Mouse (Mus musculus) midbrain, embryonic 15.5 days (tissue): ENCODE data around the gene Myo7a. TPM values are rescaled to one million over a fixed set of nuclear protein-coding genes. Genes with fewer than 3 reads are reported as not detected.

Experiments used
- ATAC-seq: fragments of 200-750 bp; cut with Nextera tagmentation; replicated peaks from 2 replicates; pipeline ENCODE4 v1.8.0; 2017; ENCODE audit warnings: moderate TSS enrichment
- H3K27ac ChIP-seq: fragments of 300-500 bp; sonication (generic); 2 replicates; pipeline ENCODE4 v1.5.1; 2015; ENCODE audit warnings: mild to moderate bottlenecking, inconsistent platforms
- H3K27me3 ChIP-seq: fragments of 300-500 bp; sonication (generic); replicated peaks from 2 replicates; pipeline ENCODE4 v1.6.1; 2015; ENCODE audit warnings: inconsistent platforms
- H3K36me3 ChIP-seq: fragments of 300-500 bp; sonication (generic); replicated peaks from 2 replicates; pipeline ENCODE4 v1.6.1; 2015; ENCODE audit warnings: inconsistent platforms
- H3K4me1 ChIP-seq: fragments of 300-500 bp; sonication (generic); 2 replicates; pipeline ENCODE4 v1.6.1; 2015; ENCODE audit warnings: inconsistent platforms
- H3K4me2 ChIP-seq: fragments of 300-500 bp; sonication (generic); 2 replicates; pipeline ENCODE4 v1.6.1; 2015; ENCODE audit warnings: inconsistent platforms, mild to moderate bottlenecking, moderate library complexity
- H3K4me3 ChIP-seq: fragments of 300-500 bp; sonication (generic); 2 replicates; pipeline ENCODE4 v1.5.1; 2015; ENCODE audit warnings: mild to moderate bottlenecking, inconsistent platforms
- H3K9ac ChIP-seq: fragments of 300-500 bp; sonication (generic); 2 replicates; pipeline ENCODE4 v1.6.1; 2015; ENCODE audit warnings: mild to moderate bottlenecking, inconsistent platforms
- H3K9me3 ChIP-seq: fragments of 300-500 bp; sonication (generic); 2 replicates; pipeline ENCODE4 v1.6.1; 2016; ENCODE audit warnings: inconsistent platforms
- WGBS: fragments of 180-500 bp; shearing (Covaris S2); methylation state at CpG from one replicate; pipeline ENCODE4 v1.1.7; 2015; ENCODE audit warnings: mixed read lengths; 5-methylcytosine and 5-hydroxymethylcytosine counted together
- polyA plus RNA-seq: library from polyadenylated mRNA; unstranded; fragments of >200 nt; fragmentation: Nextera tagmentation; extraction: Ambion mirVana; gene quantifications from 2 replicates; pipeline ENCODE4 v1.2.1, GENCODE M21; 2015

Gene Myo7a
- polyA plus RNA-seq, 1 experiment from 2014 or later, result 23.8 TPM

DNA sequence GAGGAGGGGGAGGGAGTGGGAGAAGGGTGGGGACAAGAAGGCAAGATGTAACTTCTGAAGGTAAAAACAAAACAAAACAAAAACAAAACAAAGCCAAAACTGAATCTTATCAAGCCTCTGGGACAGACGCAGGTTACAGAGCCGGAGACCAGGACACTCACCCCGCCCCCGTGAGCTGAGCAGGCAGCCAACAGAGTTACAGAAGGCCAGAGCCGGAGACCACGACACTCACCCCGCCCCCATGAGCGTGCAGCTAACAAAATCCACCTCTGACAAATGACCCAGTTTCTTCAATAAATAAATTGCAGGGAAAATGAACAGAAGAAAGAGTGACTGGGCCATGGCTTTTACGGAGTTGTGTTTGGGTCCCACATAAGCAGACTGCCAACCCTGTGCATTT lies 19.9 kb upstream of the Myo7a start:
- Histone ChIP-seq H3K27ac (no peak overlapping the region), H3K4me1 (peaks cover 9% of the 10 kb centered on the region; the same call in 1 of the 2 replicates), H3K36me3 (peaks cover 2% of the 10 kb centered on the region; the same call in 1 of the 2 replicates), H3K4me3 (no peak overlapping the region), H3K27me3 (no peaks in the 10 kb centered on the region), H3K4me2 (no peak overlapping the region), H3K9me3 (no peaks in the 10 kb centered on the region), H3K9ac (no peak overlapping the region)
- ATAC-seq, result no peak
- WGBS, result 20% methylated on average over 9 of the region's 9 CpGs

- no peak overlapping the region for H3K9ac ChIP-seq
- no peak for ATAC-seq
- 75% methylated on average over 2 of the region's 2 CpGs for WGBS
Measured at GRCm38 (mm10) chr7:98137995-98138394, 18.7 kb upstream of the Myo7a start.

GRCm38 (mm10) chr7:98137583-98137982 lies 18.3 kb upstream of the Myo7a start:
- ATAC-seq, result peak; percentile 59; the same call in 1 of the 2 replicates
- WGBS, result 34% methylated on average over 3 of the region's 3 CpGs
- no peaks in the 10 kb centered on the region for H3K27me3 ChIP-seq

More at GRCm38 (mm10) chr7:98137995-98138394, 18.7 kb upstream of the Myo7a start:
- Histone ChIP-seq H3K9me3 (no peaks in the 10 kb centered on the region), H3K4me2 (no peak overlapping the region), H3K4me3 (no peak overlapping the region), H3K36me3 (peaks cover 2% of the 10 kb centered on the region; the same call in 1 of the 2 replicates), H3K27ac (no peak overlapping the region), H3K27me3 (no peaks in the 10 kb centered on the region), H3K4me1 (peaks cover 9% of the 10 kb centered on the region; the same call in 1 of the 2 replicates)

GRCm38 (mm10) chr7:98131751-98132150 lies 12.4 kb upstream of the Myo7a start:
- no peak for ATAC-seq
- no peak overlapping the region for H3K4me3 ChIP-seq
- no peaks in the 10 kb centered on the region for H3K9me3 ChIP-seq
- H3K4me1 ChIP-seq, result no peaks in the 10 kb centered on the region
- peaks cover 2% of the 10 kb centered on the region; the same call in 1 of the 2 replicates for H3K36me3 ChIP-seq
- H3K27ac ChIP-seq, result no peak overlapping the region
- no peak overlapping the region for H3K9ac ChIP-seq
- H3K4me2 ChIP-seq, result no peak overlapping the region
- 94% methylated on average over 8 of the region's 8 CpGs for WGBS
- no peaks in the 10 kb centered on the region for H3K27me3 ChIP-seq

More at GRCm38 (mm10) chr7:98137583-98137982, 18.3 kb upstream of the Myo7a start:
- H3K36me3 ChIP-seq, result peaks cover 2% of the 10 kb centered on the region; the same call in 1 of the 2 replicates
- H3K4me2 ChIP-seq, result no peak overlapping the region
- no peak overlapping the region for H3K9ac ChIP-seq
- no peaks in the 10 kb centered on the region for H3K9me3 ChIP-seq
- peaks cover 9% of the 10 kb centered on the region; the same call in 1 of the 2 replicates for H3K4me1 ChIP-seq
- no peak overlapping the region for H3K4me3 ChIP-seq
- H3K27ac ChIP-seq, result no peak overlapping the region

- Histone ChIP-seq H3K4me1 (peaks cover 2% of the 10 kb centered on the region; the same call in 1 of the 2 replicates), H3K4me2 (no peak overlapping the region), H3K4me3 (no peak overlapping the region), H3K27ac (no peak overlapping the region), H3K9me3 (no peaks in the 10 kb centered on the region), H3K36me3 (0 out of 2 replicates have a peak, but pooled peaks cover 2% of the 10 kb centered on the region), H3K27me3 (no peaks in the 10 kb centered on the region), H3K9ac (no peak overlapping the region)
- ATAC-seq, result no peak
- 35% methylated on average over 5 of the region's 5 CpGs for WGBS
Measured at GRCm38 (mm10) chr7:98125473-98125872, 6.1 kb upstream of the Myo7a start.

DNA sequence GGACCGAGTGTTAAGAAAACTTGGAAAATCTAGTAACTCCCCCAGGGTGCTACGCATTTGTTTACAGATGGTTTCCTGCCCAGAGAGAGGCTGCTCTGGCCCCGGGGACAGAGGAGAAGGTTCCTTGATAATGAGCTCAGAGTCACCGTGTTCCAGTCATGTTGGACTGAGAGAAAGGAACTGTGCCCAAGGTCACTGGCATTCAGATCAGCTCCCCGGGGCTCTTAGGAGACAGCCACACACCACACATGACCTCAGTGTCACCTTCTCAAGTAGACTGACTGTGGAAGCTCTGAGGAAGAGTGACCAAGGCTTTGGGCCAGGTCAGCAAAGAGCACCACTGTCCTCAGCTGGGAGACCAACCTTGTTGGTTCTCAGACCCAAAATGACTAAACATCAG lies 5.4 kb upstream of the Myo7a start:
- Histone ChIP-seq H3K4me2 (no peak overlapping the region), H3K27me3 (no peaks in the 10 kb centered on the region), H3K9me3 (no peaks in the 10 kb centered on the region), H3K27ac (no peak overlapping the region), H3K36me3 (0 out of 2 replicates have a peak, but pooled peaks cover 2% of the 10 kb centered on the region), H3K4me1 (peaks cover 4% of the 10 kb centered on the region; the same call in 1 of the 2 replicates), H3K9ac (no peak overlapping the region), H3K4me3 (no peak overlapping the region)
- ATAC-seq, result no peak
- 70% methylated on average over 5 of the region's 5 CpGs for WGBS

GRCm38 (mm10) chr7:98121673-98122072 lies 2.3 kb upstream of the Myo7a start:
- H3K4me2 ChIP-seq, result no peak overlapping the region
- H3K27me3 ChIP-seq, result no peaks in the 10 kb centered on the region
- no peak overlapping the region for H3K9ac ChIP-seq
- WGBS, result 82% methylated on average over 8 of the region's 8 CpGs
- peaks cover 4% of the 10 kb centered on the region; the same call in 1 of the 2 replicates for H3K4me1 ChIP-seq
- 0 out of 2 replicates have a peak, but pooled peaks cover 2% of the 10 kb centered on the region for H3K36me3 ChIP-seq
- H3K4me3 ChIP-seq, result no peak overlapping the region
- H3K27ac ChIP-seq, result no peak overlapping the region
- H3K9me3 ChIP-seq, result no peaks in the 10 kb centered on the region
- no peak for ATAC-seq

DNA sequence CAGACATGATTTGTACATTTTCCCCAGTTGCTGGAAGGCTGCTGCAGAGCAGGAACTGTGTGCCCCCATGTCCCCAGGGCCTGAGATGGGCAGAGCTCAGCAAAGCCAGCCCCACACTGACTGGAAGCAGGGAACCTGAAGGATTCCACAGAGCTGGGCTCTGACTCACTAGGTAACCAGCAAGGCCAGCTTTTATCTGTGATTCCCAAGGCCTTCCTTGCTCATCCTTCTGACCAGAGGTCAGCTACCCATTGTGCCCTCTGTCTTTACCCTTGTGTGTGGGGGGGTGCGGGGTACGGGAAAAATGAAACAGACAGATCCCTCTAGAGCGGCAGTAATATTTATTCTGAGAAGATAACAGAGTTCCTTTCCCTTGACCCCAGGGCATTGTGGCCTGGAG lies 1.9 kb upstream of the Myo7a start:
- no peaks in the 10 kb centered on the region for H3K9me3 ChIP-seq
- no peak overlapping the region for H3K9ac ChIP-seq
- no peak overlapping the region for H3K4me3 ChIP-seq
- WGBS, result 84% methylated on average over 3 of the region's 3 CpGs
- H3K27me3 ChIP-seq, result no peaks in the 10 kb centered on the region
- H3K4me2 ChIP-seq, result no peak overlapping the region
- no peak overlapping the region for H3K27ac ChIP-seq
- H3K36me3 ChIP-seq, result 0 out of 2 replicates have a peak, but pooled peaks cover 2% of the 10 kb centered on the region
- H3K4me1 ChIP-seq, result peaks cover 4% of the 10 kb centered on the region; the same call in 1 of the 2 replicates
- ATAC-seq, result no peak

GRCm38 (mm10) chr7:98120325-98120724 lies 1.0 kb upstream of the Myo7a start:
- Histone ChIP-seq H3K9ac (no peak overlapping the region), H3K27ac (no peak overlapping the region), H3K36me3 (no peaks in the 10 kb centered on the region), H3K4me2 (peak overlapping the region; percentile 44), H3K4me1 (peaks cover 4% of the 10 kb centered on the region; the same call in 1 of the 2 replicates), H3K27me3 (no peaks in the 10 kb centered on the region), H3K9me3 (no peaks in the 10 kb centered on the region), H3K4me3 (peak overlapping the region; percentile 12)
- ATAC-seq, result peak; percentile 77
- WGBS, result 5% methylated on average over 7 of the region's 7 CpGs

GRCm38 (mm10) chr7:98119961-98120232 lies 573 bp upstream of the Myo7a start:
- no peaks in the 10 kb centered on the region for H3K27me3 ChIP-seq
- H3K4me1 ChIP-seq, result peaks cover 4% of the 10 kb centered on the region; the same call in 1 of the 2 replicates
- 81% methylated on average over 2 of the region's 2 CpGs for WGBS
- H3K4me3 ChIP-seq, result no peak overlapping the region
- H3K9ac ChIP-seq, result no peak overlapping the region
- H3K27ac ChIP-seq, result no peak overlapping the region
- peak overlapping the region; percentile 44; the same call in 1 of the 2 replicates for H3K4me2 ChIP-seq
- ATAC-seq, result peak; percentile 35; the same call in 1 of the 2 replicates
- no peaks in the 10 kb centered on the region for H3K36me3 ChIP-seq
- no peaks in the 10 kb centered on the region for H3K9me3 ChIP-seq

DNA sequence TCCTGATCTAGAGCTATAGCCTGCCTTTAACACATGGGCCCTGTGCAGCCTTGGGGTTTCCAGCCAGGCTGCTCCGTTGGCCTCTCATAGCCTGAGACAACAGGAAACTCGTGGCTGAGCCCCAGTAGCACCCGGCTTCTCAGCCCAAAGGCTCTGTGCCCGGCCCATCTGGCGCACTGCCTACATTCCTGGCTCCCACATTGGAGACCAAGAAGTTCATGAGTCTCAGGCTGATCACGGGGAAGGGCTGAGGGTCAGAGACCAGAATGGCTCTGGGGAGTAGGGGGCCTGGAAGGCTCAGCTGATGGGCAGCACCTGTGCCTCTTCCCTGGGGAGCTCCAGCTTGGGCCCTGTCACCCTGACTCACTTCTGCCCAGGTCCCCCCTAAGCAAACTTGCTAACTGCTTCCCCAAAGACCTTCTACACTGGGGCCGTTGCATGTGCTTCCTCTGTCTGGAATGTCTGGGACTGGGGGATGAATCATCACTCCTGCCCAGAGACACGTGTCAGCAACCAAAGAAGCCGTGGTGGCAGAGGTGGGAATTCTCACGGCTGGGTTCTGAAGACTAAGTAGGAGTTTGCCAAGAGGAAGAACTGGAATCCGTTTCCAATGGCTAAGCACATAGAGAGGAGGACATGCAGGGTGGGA lies 2.2 kb downstream of the Myo7a start:
- Histone ChIP-seq H3K36me3 (no peaks in the 10 kb centered on the region), H3K4me1 (peaks cover 4% of the 10 kb centered on the region; the same call in 1 of the 2 replicates), H3K4me2 (no peak overlapping the region), H3K4me3 (no peak overlapping the region), H3K27ac (no peak overlapping the region), H3K9me3 (no peaks in the 10 kb centered on the region), H3K9ac (no peak overlapping the region), H3K27me3 (peaks cover 6% of the 10 kb centered on the region; the same call in 1 of the 2 replicates)
- 69% methylated on average over 11 of the region's 11 CpGs for WGBS
- ATAC-seq, result no peak

DNA sequence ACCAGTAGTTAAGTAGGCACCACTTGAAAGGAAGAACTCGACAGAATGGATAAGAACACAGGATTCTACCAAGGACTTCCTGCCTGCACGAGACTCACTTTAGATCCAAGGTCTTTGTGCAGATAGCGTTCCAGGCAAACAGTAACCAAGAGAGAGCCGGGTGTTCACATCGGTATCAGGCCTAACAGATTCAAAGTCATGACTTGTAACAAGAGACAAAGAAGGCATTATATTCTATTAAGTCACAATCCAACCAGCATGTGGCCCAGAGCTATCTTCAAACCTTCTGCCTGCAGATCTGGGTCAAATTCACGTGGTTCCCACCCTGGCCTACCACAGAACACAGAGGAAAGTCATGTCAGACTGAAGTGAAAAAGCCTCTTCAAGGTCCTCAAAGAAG lies 4.7 kb downstream of the Myo7a start:
- ATAC-seq, result no peak
- no peaks in the 10 kb centered on the region for H3K9me3 ChIP-seq
- H3K36me3 ChIP-seq, result no peaks in the 10 kb centered on the region
- 71% methylated on average over 6 of the region's 6 CpGs for WGBS
- H3K4me1 ChIP-seq, result peaks cover 8% of the 10 kb centered on the region
- H3K27ac ChIP-seq, result no peak overlapping the region
- peaks cover 15% of the 10 kb centered on the region for H3K27me3 ChIP-seq
- H3K9ac ChIP-seq, result no peak overlapping the region
- no peak overlapping the region for H3K4me3 ChIP-seq
- H3K4me2 ChIP-seq, result no peak overlapping the region

DNA sequence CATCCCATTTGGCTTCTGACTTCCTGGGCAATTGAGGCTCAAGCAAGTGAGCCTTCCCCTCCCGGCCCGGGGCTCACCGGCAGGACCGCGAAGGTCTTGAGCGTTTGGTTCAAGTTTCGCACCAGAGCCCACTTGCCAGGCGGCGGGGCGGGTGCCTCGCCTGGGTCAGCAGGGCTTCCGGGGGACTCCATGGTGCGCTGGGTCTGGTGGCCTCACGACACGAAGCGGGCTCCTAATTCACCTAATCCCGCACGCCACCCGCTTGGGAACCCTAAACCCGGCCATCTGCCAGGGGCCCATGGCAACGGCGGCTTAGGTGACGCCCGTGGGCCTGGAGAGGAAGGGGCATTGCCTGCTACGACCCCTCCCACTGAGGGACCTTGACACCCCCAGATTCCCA lies 8.1 kb downstream of the Myo7a start:
- ATAC-seq, result no peak
- Histone ChIP-seq H3K9ac (no peak overlapping the region), H3K27me3 (peaks cover 15% of the 10 kb centered on the region), H3K9me3 (no peaks in the 10 kb centered on the region), H3K4me3 (0 out of 2 replicates have a peak overlapping the region, but pooled peaks have one; percentile 3), H3K27ac (no peak overlapping the region), H3K36me3 (no peaks in the 10 kb centered on the region), H3K4me2 (peak overlapping the region; percentile 40), H3K4me1 (peaks cover 8% of the 10 kb centered on the region)
- 5% methylated on average over 25 of the region's 25 CpGs for WGBS
